Comparison of ENCODE assay signal across 9 mouse cellular contexts in genomic region chr6:82763871-82764503, GRCm38 (mm10). TPM values are rescaled to one million over a fixed set of nuclear protein-coding genes. Genes with fewer than 3 reads are reported as not detected.
DNase-seq lines count a peak whose midpoint lies in the region; ATAC-seq and TF ChIP-seq lines count a peak whose summit lies in the region.
"Had no signal": no experiment of that assay in that cellular context is flagged by ENCODE, and none has a peak within 500 bp of the region (broad histone marks: within the 10 kb centered on the region; RNA-seq: fewer than 3 reads in every experiment).

No protein-coding gene starts in this region.

- intact Hi-C loops in gastrocnemius, adult 2 months (cut with DNase I): no loop called here

- peak; percentile 71 for DNase-seq in gastrocnemius, adult 2 months
- DNase-seq in gastrocnemius, postnatal 10 days: no peak
- DNase-seq in 416B (ENCODE audit: low read depth): peak; percentile 97
- DNase-seq in liver, postnatal 0 days: peak; percentile 54
- DNase-seq in retina, postnatal 1 day: no peak
- DNase-seq in adrenal gland, postnatal 36 days: no peak
- DNase-seq in thymus, postnatal 4 days: no peak
- DNase-seq: cerebellum, adult 8-10 months had no signal

- H3K9ac ChIP-seq in liver, postnatal 0 days (replicated peaks): peak overlapping the region; percentile 6

- H3K9me3 ChIP-seq in liver, postnatal 0 days (ENCODE audit: low read length): no peaks in the 10 kb centered on the region

- no peaks in the 10 kb centered on the region for H3K27me3 ChIP-seq in liver, postnatal 0 days (ENCODE audit: insufficient read depth, low read length)

- H3K36me3 ChIP-seq in liver, postnatal 0 days (replicated peaks; ENCODE audit: insufficient read depth, low read length): no peaks in the 10 kb centered on the region

- peak; percentile 86 for ATAC-seq in granulocyte monocyte progenitor cell, adult 5-6 weeks (replicated peaks; ENCODE audit: poor library complexity, severe bottlenecking)
- ATAC-seq in liver, postnatal 0 days: peak; percentile 68

- no peak for TF ChIP-seq CTCF in gastrocnemius, adult 2 months (IDR thresholded peaks at IDR 0.05)
- TF ChIP-seq CTCF in liver, postnatal 0 days (IDR thresholded peaks at IDR 0.05; ENCODE audit: low read depth): no peak

- no peak for TF ChIP-seq EP300 in liver, postnatal 0 days (IDR thresholded peaks at IDR 0.05; ENCODE audit: low read depth)

- H3K4me3 ChIP-seq in gastrocnemius, adult 2 months: peak overlapping the region; percentile 49
- H3K4me3 ChIP-seq in liver, postnatal 0 days (ENCODE audit: low read depth, low read length): peak overlapping the region; percentile 7; the same call in 1 of the 2 replicates

- H3K4me2 ChIP-seq in liver, postnatal 0 days (ENCODE audit: low read depth, low read length): peak overlapping the region; percentile 56

- 4% methylated on average over 9 of the region's 9 CpGs for whole genome bisulfite sequencing in liver, postnatal 0 days (ENCODE audit: insufficient replicate concordance)

- peak overlapping the region; percentile 97 for H3K27ac ChIP-seq in gastrocnemius, adult 2 months
- peak overlapping the region; percentile 82 for H3K27ac ChIP-seq in liver, postnatal 0 days (ENCODE audit: low read depth)

- H3K4me1 ChIP-seq in liver, postnatal 0 days (ENCODE audit: insufficient read depth): peaks cover 55% of the 10 kb centered on the region

RNA-seq across cellular contexts. Expression of gene Hk2, which starts 10.3 kb away (rescaled TPM):
- 100 to 1,000 TPM; 243 to 313 TPM for total RNA-seq in gastrocnemius, adult 2 months (2021)
- total RNA-seq in gastrocnemius, postnatal 10 days (2021): 10 to 100 TPM; 50.0 to 61.7 TPM
- 38.6 and 70.1 TPM in 2 replicates for total RNA-seq in granulocyte monocyte progenitor cell, adult 5-6 weeks (2014; fragmentation: Nextera tagmentation)
- total RNA-seq in granulocyte monocyte progenitor cell, adult 5-6 weeks (2017): 62.0 and 76.5 TPM in 2 replicates
- 3.0 and 3.3 TPM in 2 replicates for polyA plus RNA-seq in liver, postnatal 0 days (2015; fragmentation: Nextera tagmentation; extraction: Ambion mirVana)
- 10 to 100 TPM; 77.2 to 98.0 TPM for total RNA-seq in adrenal gland, postnatal 36 days (2021)

RNA-seq across cellular contexts. Expression of gene Pole4, which starts 58.8 kb away (rescaled TPM):
- 10 to 100 TPM; 16.7 to 18.4 TPM for total RNA-seq in gastrocnemius, adult 2 months (2021)
- 10 to 100 TPM; 26.1 to 28.9 TPM for total RNA-seq in gastrocnemius, postnatal 10 days (2021)
- 56.5 and 86.2 TPM in 2 replicates for total RNA-seq in granulocyte monocyte progenitor cell, adult 5-6 weeks (2014; fragmentation: Nextera tagmentation)
- total RNA-seq in granulocyte monocyte progenitor cell, adult 5-6 weeks (2017): 48.2 and 49.2 TPM in 2 replicates
- polyA plus RNA-seq in liver, postnatal 0 days (2015; fragmentation: Nextera tagmentation; extraction: Ambion mirVana): 87.7 and 87.9 TPM in 2 replicates
- 10 to 100 TPM; 43.1 to 50.3 TPM for total RNA-seq in adrenal gland, postnatal 36 days (2021)

Comparison
In these comparisons a context has a peak if more than half of its experiments do, and no peak if none do; other contexts are left out.
1. DNase-seq: peak in gastrocnemius, adult 2 months (single experiment), 416B (single experiment) and liver, postnatal 0 days (single experiment); none in gastrocnemius, postnatal 10 days (single experiment), retina, postnatal 1 day (single experiment), adrenal gland, postnatal 36 days (0 of 2) and thymus, postnatal 4 days (single experiment).